In genomic region chr11:115381743-115382539, GRCm38 (mm10) we compare ENCODE assay signal across 8 mouse cellular contexts. TPM values are rescaled to one million over a fixed set of nuclear protein-coding genes. Genes with fewer than 3 reads are reported as not detected.
A peak's percentile ranks its signal among the peaks of the same experiment; 100 is the strongest.
DNase-seq lines count a peak whose midpoint lies in the region; ATAC-seq and TF ChIP-seq lines count a peak whose summit lies in the region.

Gene Cdr2l (plus strand): TSS chr11:115381916.

- under 1% methylated on average over 71 of the region's 76 CpGs for WGBS in cerebellum, adult 2 months
- under 1% methylated on average over 72 of the region's 76 CpGs for WGBS in lung, embryonic 14.5 days

- H3K36me3 ChIP-seq in lung, embryonic 14.5 days (ENCODE audit: insufficient read depth), result no peaks in the 10 kb centered on the region

- TF ChIP-seq CTCF in cerebellum, adult 2 months (IDR thresholded peaks at IDR 0.05; ENCODE audit: borderline replicate concordance, insufficient read depth, low read depth, low read length), result no peak
- TF ChIP-seq CTCF in lung, embryonic 14.5 days (IDR thresholded peaks at IDR 0.05; ENCODE audit: low read depth), result no peak

- H3K27ac ChIP-seq in cerebellum, adult 2 months (ENCODE audit: insufficient read depth, low read length), result peak within 1 kb of the TSS; percentile 93
- peak within 1 kb of the TSS; percentile 87 for H3K27ac ChIP-seq in lung, embryonic 14.5 days (ENCODE audit: low read depth)

- H3K9me3 ChIP-seq in lung, embryonic 14.5 days (ENCODE audit: low read depth, low read length), result no peaks in the 10 kb centered on the region

- H3K27me3 ChIP-seq in cerebellum, adult 2 months (ENCODE audit: control insufficient read depth, insufficient read depth, low read length), result no peaks in the 10 kb centered on the region
- H3K27me3 ChIP-seq in lung, embryonic 14.5 days (ENCODE audit: insufficient read depth, low read length), result no peaks in the 10 kb centered on the region

- peak; percentile 86 for ATAC-seq in frontal cortex, adult (ENCODE audit: low TSS enrichment)
- peak; percentile 92 for ATAC-seq in lung, embryonic 14.5 days (ENCODE audit: insufficient read depth)

- peak; percentile 90 for TF ChIP-seq POLR2A in cerebellum, adult 2 months (IDR thresholded peaks at IDR 0.05; ENCODE audit: borderline replicate concordance, insufficient read depth, low read length)

- peak within 1 kb of the TSS; percentile 98 for H3K4me3 ChIP-seq in cerebellum, adult 2 months (replicated peaks; ENCODE audit: insufficient read depth, low read depth, low read length)
- H3K4me3 ChIP-seq in lung, embryonic 14.5 days (ENCODE audit: low read depth, low read length), result peak within 1 kb of the TSS; percentile 74

- peak within 1 kb of the TSS; percentile 83 for H3K9ac ChIP-seq in lung, embryonic 14.5 days

- DNase-seq in Muller cell, postnatal 12 days (ENCODE audit: inconsistent ontology term), result peak; percentile 94
- DNase-seq in cerebellum, adult 2 months, result peak; percentile 94 to 96
- DNase-seq in heart, postnatal 4 days, result peak; percentile 94
- DNase-seq in layer of hippocampus, adult 8-10 months (ENCODE audit: low spot score in 2 of 2), result peak; percentile 85
- peak; percentile 97 for DNase-seq in lung, embryonic 14.5 days
- peak; percentile 91 for DNase-seq in ovary, postnatal 36 days (ENCODE audit: low spot score)
- peak; percentile 72 for DNase-seq in urinary bladder, adult 2 months (ENCODE audit: low spot score)

- peak within 1 kb of the TSS; percentile 85 for H3K4me2 ChIP-seq in lung, embryonic 14.5 days

- H3K4me1 ChIP-seq in cerebellum, adult 2 months (ENCODE audit: control insufficient read depth, insufficient read depth, low read length), result peaks cover 18% of the 10 kb centered on the region
- peaks cover 15% of the 10 kb centered on the region for H3K4me1 ChIP-seq in lung, embryonic 14.5 days (ENCODE audit: insufficient read depth)

RNA-seq across cellular contexts. Expression of gene Cdr2l, which starts in this region (rescaled TPM):
- polyA plus RNA-seq in cerebellum, adult 2 months (2012; rRNA removed), result 53.7 and 54.3 TPM in 2 replicates
- total RNA-seq in heart, postnatal 4 days (2021), result 10 to 100 TPM; 18.8 to 20.3 TPM
- 10 to 100 TPM; 25.7 to 29.6 (median 25.9) TPM for total RNA-seq in layer of hippocampus, adult 8-10 months (2022)
- polyA plus RNA-seq in lung, embryonic 14.5 days (2014; fragmentation: Nextera tagmentation; extraction: Ambion mirVana), result 17.7 and 19.8 TPM in 2 replicates
- 10.8 and 11.9 TPM in 2 replicates for polyA plus RNA-seq in urinary bladder, adult 2 months (2012; rRNA removed)

Comparison
In these comparisons a context has a peak if more than half of its experiments do, and no peak if none do; other contexts are left out.
1. Peak in every context shown above with its lines: DNase-seq, ATAC-seq, H3K4me3 ChIP-seq and H3K27ac ChIP-seq.